ENCODE assay signal across 8 mouse cellular contexts in genomic region chr19:53600549-53601362, GRCm38 (mm10). TPM values are rescaled to one million over a fixed set of nuclear protein-coding genes. Genes with fewer than 3 reads are reported as not detected.
DNase-seq lines count a peak whose midpoint lies in the region; ATAC-seq and TF ChIP-seq lines count a peak whose summit lies in the region.

No protein-coding gene starts in this region.

- peak; percentile 67 for DNase-seq in NIH3T3 (ENCODE audit: low read depth)
- peak; percentile 26 for DNase-seq in heart, postnatal 25 days (ENCODE audit: low spot score)
- DNase-seq in layer of hippocampus, postnatal 10 days (ENCODE audit: low spot score in 2 of 2): peak; percentile 63 to 74
- DNase-seq in lung, postnatal 0 days (ENCODE audit: low spot score): peak; percentile 79
- DNase-seq in ovary, postnatal 36 days (ENCODE audit: low spot score): peak; percentile 68
- DNase-seq in thymus, postnatal 25 days: peak; percentile 71

- ATAC-seq in cerebellum, adult (ENCODE audit: insufficient number of reproducible peaks, low FRiP score, low TSS enrichment): peak; percentile 64; the same call in 1 of the 2 replicates
- ATAC-seq in forebrain, embryonic 12.5 days (ENCODE audit: low FRiP score): peak; percentile 71; the same call in 1 of the 2 replicates
- peak; percentile 71 for ATAC-seq in lung, postnatal 0 days

- peak overlapping the region; percentile 98 for H3K9ac ChIP-seq in forebrain, embryonic 12.5 days
- peak overlapping the region; percentile 74 for H3K9ac ChIP-seq in lung, postnatal 0 days (replicated peaks; ENCODE audit: low read depth)

- H3K36me3 ChIP-seq in forebrain, embryonic 12.5 days (replicated peaks): peaks cover 18% of the 10 kb centered on the region
- H3K36me3 ChIP-seq in lung, postnatal 0 days (ENCODE audit: insufficient read depth, low read length): no peaks in the 10 kb centered on the region

- TF ChIP-seq EP300 in lung, postnatal 0 days (IDR thresholded peaks at IDR 0.05): no peak

- no peaks in the 10 kb centered on the region for H3K27me3 ChIP-seq in forebrain, embryonic 12.5 days
- H3K27me3 ChIP-seq in lung, postnatal 0 days (replicated peaks; ENCODE audit: insufficient read depth, low read length): no peaks in the 10 kb centered on the region

- intact Hi-C loops in heart, postnatal 25 days (cut with DNase I): no loop called here

- peaks cover 17% of the 10 kb centered on the region for H3K4me1 ChIP-seq in forebrain, embryonic 12.5 days
- peaks cover 7% of the 10 kb centered on the region; the same call in 1 of the 2 replicates for H3K4me1 ChIP-seq in lung, postnatal 0 days (ENCODE audit: insufficient read depth, low read depth, low read length)

- peak overlapping the region; percentile 99 for H3K4me3 ChIP-seq in forebrain, embryonic 12.5 days (replicated peaks)
- H3K4me3 ChIP-seq in lung, postnatal 0 days (ENCODE audit: low read depth, low read length): peak overlapping the region; percentile 95

- H3K9me3 ChIP-seq in forebrain, embryonic 12.5 days: no peaks in the 10 kb centered on the region
- H3K9me3 ChIP-seq in lung, postnatal 0 days (ENCODE audit: low read length): no peaks in the 10 kb centered on the region

- no peak for TF ChIP-seq CTCF in lung, postnatal 0 days (IDR thresholded peaks at IDR 0.05)

- under 1% methylated on average over 80 of the region's 82 CpGs for WGBS in forebrain, embryonic 12.5 days
- WGBS in lung, postnatal 0 days: 3% methylated on average over 48 of the region's 82 CpGs

- H3K4me2 ChIP-seq in forebrain, embryonic 12.5 days: peak overlapping the region; percentile 94
- H3K4me2 ChIP-seq in lung, postnatal 0 days (replicated peaks; ENCODE audit: low read depth, low read length): peak overlapping the region; percentile 97

- H3K27ac ChIP-seq in forebrain, embryonic 12.5 days: peak overlapping the region; percentile 96
- peak overlapping the region; percentile 90 for H3K27ac ChIP-seq in lung, postnatal 0 days (ENCODE audit: low read length)

RNA-seq across cellular contexts. Expression of gene Smc3, which starts 0.6 kb away (rescaled TPM):
- polyA plus RNA-seq in forebrain, embryonic 12.5 days (2016; fragmentation: Nextera tagmentation; extraction: Ambion mirVana): 91.8 and 95.1 TPM in 2 replicates
- 10 to 100 TPM; 22.4 to 23.6 TPM for total RNA-seq in heart, postnatal 25 days (2021)
- total RNA-seq in layer of hippocampus, postnatal 10 days (2021): 10 to 100 TPM; 41.5 to 44.4 TPM
- 32.8 and 34.8 TPM in 2 replicates for polyA plus RNA-seq in lung, postnatal 0 days (2015; fragmentation: Nextera tagmentation; extraction: Ambion mirVana)

RNA-seq across cellular contexts. Expression of gene Nutf2-ps1, which starts 11.9 kb away (rescaled TPM):
- 419 and 449 TPM in 2 replicates for polyA plus RNA-seq in forebrain, embryonic 12.5 days (2016; fragmentation: Nextera tagmentation; extraction: Ambion mirVana)
- total RNA-seq in heart, postnatal 25 days (2021): 10 to 100 TPM; 83.1 to 93.2 TPM
- 10 to 100 TPM; 53.4 to 65.1 TPM for total RNA-seq in layer of hippocampus, postnatal 10 days (2021)
- polyA plus RNA-seq in lung, postnatal 0 days (2015; fragmentation: Nextera tagmentation; extraction: Ambion mirVana): 121 and 134 TPM in 2 replicates

Comparison
In these comparisons a context has a peak if more than half of its experiments do, and no peak if none do; other contexts are left out.
1. Peak in every context shown above with its lines: DNase-seq, ATAC-seq, H3K4me3 ChIP-seq and H3K27ac ChIP-seq.
2. DNase-seq: peak in every context shown above with its lines; median percentile 79 in lung, postnatal 0 days; 71 in thymus, postnatal 25 days; 68 in layer of hippocampus, postnatal 10 days; 68 in ovary, postnatal 36 days; 67 in NIH3T3; 26 in heart, postnatal 25 days.